Mouse (Mus musculus) kidney, postnatal 0 days (tissue): ENCODE measurements around the gene Emx1. TPM values are rescaled to one million over a fixed set of nuclear protein-coding genes. Genes with fewer than 3 reads are reported as not detected.
"Not testable (repeated sequence)": the region's sequence is repeated elsewhere in the genome, so short reads cannot be mapped to it uniquely, and the experiment has no call there.

Experiments
- ATAC-seq: fragments of 200-750 bp; cut with Nextera tagmentation; replicated peaks from 2 replicates; pipeline ENCODE4 v1.8.0; 2017; ENCODE audit warnings: low read depth, moderate number of reproducible peaks, moderate TSS enrichment, moderate library complexity; ENCODE audit not compliant: low FRiP score
- DNase-seq: peaks from one replicate; pipeline ENCODE4 v3.0.0-alpha.2; 2016; ENCODE audit warnings: low spot score
- H3K27ac ChIP-seq: fragments of 300-500 bp; sonication (generic); 2 replicates; pipeline ENCODE4 v1.5.1; 2014; ENCODE audit warnings: mild to moderate bottlenecking
- H3K27me3 ChIP-seq: fragments of 300-500 bp; sonication (generic); 2 replicates; pipeline ENCODE4 v1.6.1; 2014; ENCODE audit warnings: low read length, mixed read lengths; ENCODE audit not compliant: insufficient read depth
- H3K36me3 ChIP-seq: fragments of 300-500 bp; sonication (generic); 2 replicates; pipeline ENCODE4 v1.6.1; 2014; ENCODE audit warnings: low read length, mixed read lengths; ENCODE audit not compliant: insufficient read depth
- H3K4me1 ChIP-seq: fragments of 300-500 bp; sonication (generic); replicated peaks from 2 replicates; pipeline ENCODE4 v1.6.1; 2014; ENCODE audit warnings: antibody characterized with exemption, low read length, mixed read lengths; ENCODE audit not compliant: insufficient read depth
- H3K4me2 ChIP-seq: fragments of 300-500 bp; sonication (generic); 2 replicates; pipeline ENCODE4 v1.6.1; 2014; ENCODE audit warnings: mild to moderate bottlenecking, low read length, moderate library complexity, mixed read lengths
- H3K4me3 ChIP-seq: fragments of 300-500 bp; sonication (generic); replicated peaks from 2 replicates; pipeline ENCODE4 v1.5.1; 2014; ENCODE audit warnings: low read depth, low read length
- H3K9ac ChIP-seq: fragments of 300-500 bp; sonication (generic); 2 replicates; pipeline ENCODE4 v1.6.1; 2014; ENCODE audit warnings: low read depth, low read length
- H3K9me3 ChIP-seq: fragments of 300-500 bp; sonication (generic); replicated peaks from 2 replicates; pipeline ENCODE4 v1.6.1; 2016; ENCODE audit warnings: low read length, inconsistent platforms, mixed read lengths
- CTCF ChIP-seq: IDR thresholded peaks from 2 replicates; pipeline ENCODE4 v1.5.1; 2016; ENCODE audit warnings: antibody characterized with exemption, low read depth, mild to moderate bottlenecking, moderate library complexity
- WGBS: fragments of 180-500 bp; shearing (Covaris S2); extraction: QIAGEN DNeasy Blood & Tissue Kit; methylation state at CpG from one replicate; pipeline ENCODE4 v1.1.7; 2014; 5-methylcytosine and 5-hydroxymethylcytosine counted together
- polyA plus RNA-seq: library from polyadenylated mRNA; unstranded; fragments of >200 nt; fragmentation: Nextera tagmentation; extraction: Ambion mirVana; gene quantifications from 2 replicates; pipeline ENCODE4 v1.2.1, GENCODE M21; 2015

Emx1 gene
- polyA plus RNA-seq, 1 experiment from 2014 or later, result 40.2 TPM

- H3K27me3 ChIP-seq, result no peaks in the 10 kb centered on the region
- WGBS, result 11% methylated on average over 9 of the region's 9 CpGs
- no peaks in the 10 kb centered on the region for H3K9me3 ChIP-seq
- 0 out of 2 replicates have a peak, but pooled peaks cover 5% of the 10 kb centered on the region for H3K4me1 ChIP-seq
- 0 out of 2 replicates have a peak, but pooled peaks have one; percentile 40 for ATAC-seq
- TF ChIP-seq CTCF, result peak; percentile 92
- no peak overlapping the region for H3K9ac ChIP-seq
- no peaks in the 10 kb centered on the region for H3K36me3 ChIP-seq
- H3K27ac ChIP-seq, result no peak overlapping the region
- H3K4me3 ChIP-seq, result no peak overlapping the region
- peak; percentile 95 for DNase-seq
- no peak overlapping the region for H3K4me2 ChIP-seq
Measured at GRCm38 (mm10) chr6:85153970-85154540, 33.2 kb upstream of the Emx1 start.

GRCm38 (mm10) chr6:85154861-85155528, 32.2 kb upstream of the Emx1 start:
- ATAC-seq (peak; percentile 51; the same call in 1 of the 2 replicates), DNase-seq (peak; percentile 84)
- H3K36me3 ChIP-seq, result no peaks in the 10 kb centered on the region
- peak overlapping the region; percentile 84 for H3K4me2 ChIP-seq
- H3K9me3 ChIP-seq, result no peaks in the 10 kb centered on the region
- peak overlapping the region; percentile 63 for H3K9ac ChIP-seq
- H3K27me3 ChIP-seq, result no peaks in the 10 kb centered on the region
- whole genome bisulfite sequencing, result 3% methylated on average over 34 of the region's 34 CpGs
- H3K4me1 ChIP-seq, result 0 out of 2 replicates have a peak, but pooled peaks cover 5% of the 10 kb centered on the region
- no peak overlapping the region for H3K27ac ChIP-seq
- H3K4me3 ChIP-seq, result peak overlapping the region; percentile 41
- TF ChIP-seq CTCF, result peak; percentile 69

GRCm38 (mm10) chr6:85156551-85156950, 30.7 kb upstream of the Emx1 start:
- H3K4me1 ChIP-seq, ATAC-seq, DNase-seq, H3K9ac ChIP-seq, H3K27ac ChIP-seq, H3K4me3 ChIP-seq, H3K27me3 ChIP-seq, H3K4me2 ChIP-seq, H3K9me3 ChIP-seq, H3K36me3 ChIP-seq: not testable (repeated sequence)
- 49% methylated on average over 2 of the region's 2 CpGs for WGBS

GRCm38 (mm10) chr6:85158040-85158804, 29.0 kb upstream of the Emx1 start:
- peak; percentile 3 for DNase-seq
- not testable (repeated sequence) for H3K9me3 ChIP-seq, H3K4me2 ChIP-seq, H3K4me3 ChIP-seq, H3K9ac ChIP-seq, H3K27me3 ChIP-seq, H3K4me1 ChIP-seq, ATAC-seq, H3K36me3 ChIP-seq, H3K27ac ChIP-seq
- WGBS, result 80% methylated on average over 4 of the region's 4 CpGs
- TF ChIP-seq CTCF, result peak; percentile 53

- H3K9me3 ChIP-seq, H3K27me3 ChIP-seq, ATAC-seq, H3K4me2 ChIP-seq, H3K4me3 ChIP-seq, H3K9ac ChIP-seq, H3K36me3 ChIP-seq, H3K4me1 ChIP-seq, H3K27ac ChIP-seq: not testable (repeated sequence)
- WGBS, result 25% methylated on average over 6 of the region's 6 CpGs
- peak; percentile 78 for TF ChIP-seq CTCF
- DNase-seq, result peak; percentile 57
Measured at GRCm38 (mm10) chr6:85159092-85159760, 28.0 kb upstream of the Emx1 start.
